Mouse (Mus musculus) heart, adult 9 months (tissue): ENCODE data around the gene Zfp658.

Experiments used
- DNase-seq, 2 experiments: peaks; one replicate each; pipeline ENCODE4 v3.0.0; 2022; ENCODE audit warnings: low spot score in 2 of 2

The Zfp658 gene

DNA sequence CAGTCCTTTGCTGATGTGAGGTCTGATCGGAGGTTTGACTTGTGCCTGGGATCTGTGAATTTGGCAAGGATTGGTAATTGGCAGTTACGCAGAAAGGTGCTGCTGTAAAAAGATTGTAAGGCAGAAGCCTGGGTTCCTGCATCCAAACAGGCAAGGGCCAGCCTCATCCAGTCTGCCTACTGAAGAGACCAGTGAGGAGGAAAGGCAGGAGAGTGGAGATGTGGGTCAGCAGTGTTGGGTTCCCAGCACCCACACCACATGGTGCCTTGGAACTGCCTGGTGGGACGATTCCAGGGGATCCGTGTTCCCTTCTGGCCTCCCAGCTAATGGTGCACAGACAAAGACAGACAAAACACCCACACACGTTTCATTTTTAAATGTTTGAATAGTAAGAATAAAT is 18.5 kb downstream of the Zfp658 start:
- DNase-seq: no peak

DNA sequence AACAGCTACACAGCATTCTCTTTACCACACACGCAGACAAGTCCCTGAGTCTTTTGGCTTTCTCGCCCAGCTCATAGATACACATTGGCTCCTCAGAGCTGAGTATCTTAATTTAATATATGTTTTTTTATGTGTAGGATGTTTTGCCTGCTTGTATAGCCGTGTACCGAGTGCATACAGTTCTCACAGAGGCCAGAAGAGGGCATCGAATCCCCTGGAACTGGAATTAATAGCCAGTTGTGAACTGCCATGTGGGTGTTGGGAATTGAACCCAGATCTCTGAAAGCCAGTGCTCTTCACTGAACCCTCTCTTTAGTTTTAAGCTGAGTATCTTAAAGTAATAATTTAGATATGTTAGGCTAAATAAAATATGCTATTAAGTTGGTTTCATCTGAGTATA is 22.7 kb downstream of the Zfp658 start:
- no peak for DNase-seq

DNA sequence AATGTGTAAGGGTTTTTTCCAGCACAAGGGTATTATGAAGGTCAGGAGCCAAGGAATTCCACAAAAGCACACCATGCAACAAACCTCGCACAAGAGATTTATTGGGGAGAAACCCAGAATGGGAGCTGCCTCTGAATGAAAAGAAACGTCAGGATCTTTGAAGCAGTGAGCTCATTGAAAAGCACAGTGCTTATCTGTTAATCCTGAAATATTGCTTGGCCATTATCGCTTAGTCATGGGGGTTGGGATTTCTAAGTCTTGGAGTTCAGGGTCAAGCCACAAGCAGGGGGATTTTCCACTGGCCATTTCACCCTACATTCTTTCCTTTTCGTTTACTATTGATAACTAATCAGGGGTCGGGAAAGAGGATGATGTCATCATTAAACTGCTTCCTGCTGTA is 39.8 kb downstream of the Zfp658 start:
- DNase-seq: no peak

DNA sequence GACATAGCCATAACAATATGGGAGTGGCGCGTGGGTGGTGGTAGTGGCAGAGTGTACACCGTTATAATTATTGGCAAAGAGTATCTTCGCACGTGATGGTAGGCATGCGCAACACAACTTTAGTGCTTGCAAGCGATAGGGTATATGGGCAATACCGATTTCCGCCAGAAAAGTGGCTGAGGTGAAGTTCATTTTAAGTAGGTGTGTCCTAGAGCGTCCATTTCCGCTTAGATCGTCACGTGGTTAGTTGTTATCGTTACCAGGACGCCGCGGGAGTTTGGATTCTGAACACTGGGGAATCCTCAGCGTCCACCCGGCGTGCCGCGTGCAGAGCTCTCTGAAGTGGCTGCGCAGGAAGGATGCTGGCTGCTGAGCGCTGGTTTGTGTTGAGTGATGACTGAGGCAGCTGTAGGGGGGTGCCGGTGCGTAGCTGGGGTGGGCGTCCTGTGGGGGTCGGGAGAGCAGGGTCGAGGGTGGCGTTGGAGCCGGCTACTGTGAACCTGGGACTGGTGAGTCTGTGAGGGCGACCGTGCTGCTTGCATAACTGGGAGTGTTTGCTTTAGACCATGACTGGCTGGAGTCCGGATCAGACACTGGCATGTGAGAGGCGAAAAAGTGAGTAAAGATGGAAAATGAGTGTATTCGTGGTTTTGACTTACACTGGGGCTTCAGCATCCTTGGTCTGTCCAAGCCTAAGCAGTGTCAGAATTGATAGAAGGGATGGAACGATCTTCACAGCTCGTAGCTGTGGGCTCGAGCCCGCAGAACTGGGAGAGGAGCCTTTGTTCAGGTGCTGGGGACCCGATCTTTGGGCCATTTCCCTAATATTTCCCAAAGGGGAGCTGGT is 45.1 kb downstream of the Zfp658 start, which contains the start of gene Zfp819:
Zfp819 (plus strand) TSS at position 274 of the 847 bp plus-strand sequence.
- DNase-seq: peak; percentile 4 to 21

DNA sequence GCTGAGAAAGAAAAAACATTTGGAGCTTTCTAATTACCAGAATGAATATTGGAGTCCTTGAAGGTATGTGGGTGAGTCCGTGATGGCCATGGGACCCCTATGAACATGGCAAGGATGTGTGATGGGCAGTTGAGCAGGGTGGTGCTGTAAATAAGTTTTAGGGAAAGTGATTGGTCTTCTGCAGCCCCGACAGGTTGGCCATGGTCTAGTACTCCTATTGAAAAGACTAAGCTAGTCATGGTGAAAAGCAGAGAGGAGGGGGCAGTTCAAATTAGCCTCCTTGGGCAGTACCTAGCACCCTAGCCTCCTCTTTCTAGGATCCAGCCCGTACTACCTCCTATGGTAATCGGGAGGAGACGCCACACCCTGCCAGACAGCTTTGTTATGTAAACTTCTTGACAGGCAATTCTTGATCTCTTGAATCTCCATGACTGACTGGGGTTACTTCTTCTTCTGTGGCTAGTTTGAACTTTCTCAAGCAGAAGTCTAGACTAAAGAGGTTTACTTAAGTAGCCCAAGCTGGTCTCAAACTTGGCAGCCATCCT is 45.8 kb downstream of the Zfp658 start:
- DNase-seq: no peak

DNA sequence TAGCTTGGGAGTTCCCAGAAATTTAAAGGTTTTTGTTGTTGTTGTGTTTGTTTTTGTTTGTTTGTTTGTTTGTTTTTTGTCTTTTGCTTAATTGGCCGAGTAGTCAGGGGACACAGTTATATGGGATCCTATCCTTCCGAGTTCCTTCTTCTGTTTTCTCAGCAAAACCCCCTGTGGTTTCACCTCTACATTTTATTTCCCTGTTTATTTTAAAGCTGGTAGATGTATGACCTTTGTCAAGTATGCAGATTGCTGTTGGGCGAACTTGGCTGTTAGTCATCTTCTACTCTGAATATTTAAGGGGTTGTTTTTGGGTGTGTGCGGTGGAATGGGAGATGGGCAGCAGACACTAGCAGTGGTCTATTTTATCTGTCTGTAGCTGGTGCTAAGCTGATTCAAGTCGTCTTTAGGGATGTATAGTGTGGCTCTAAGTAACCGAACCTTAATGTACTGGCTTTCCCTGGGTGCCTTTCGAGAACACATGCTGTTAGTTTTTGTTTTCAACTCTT is 46.3 kb downstream of the Zfp658 start:
- no peak for DNase-seq

DNA sequence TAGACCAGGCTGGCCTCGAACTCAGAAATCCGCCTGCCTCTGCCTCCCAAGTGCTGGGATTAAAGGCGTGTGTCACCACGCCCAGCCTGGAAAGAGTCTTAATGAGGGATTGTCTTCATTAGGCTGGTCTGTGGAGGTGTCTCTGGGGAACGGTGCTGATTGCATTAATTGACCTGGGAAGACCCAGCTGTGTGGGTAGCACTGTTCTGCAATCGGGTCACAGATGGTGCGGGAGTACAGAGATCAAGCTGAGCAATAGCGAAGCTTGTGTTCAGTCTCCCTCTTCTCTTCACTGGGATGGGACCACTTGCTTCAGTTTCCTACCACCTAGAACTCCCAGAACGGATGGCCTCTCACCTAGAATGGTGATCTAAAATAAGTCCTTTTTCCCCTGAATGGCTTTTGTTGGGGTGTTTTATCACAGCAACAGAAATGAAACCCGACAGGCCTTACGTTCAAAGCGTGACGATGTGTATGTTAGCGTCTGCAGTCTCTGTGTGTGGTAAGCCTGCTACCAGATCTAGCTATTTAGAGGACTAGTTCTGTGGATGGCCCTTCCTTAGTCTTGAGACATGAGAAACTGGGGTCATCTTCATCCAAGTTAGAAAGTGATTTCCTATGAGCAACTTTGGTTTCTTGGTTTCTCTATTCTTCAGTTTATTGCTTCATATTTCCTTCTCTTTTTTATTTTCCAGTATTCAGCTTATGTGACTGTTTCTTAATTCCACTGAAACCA is 51.9 kb downstream of the Zfp658 start:
- DNase-seq: no peak

DNA sequence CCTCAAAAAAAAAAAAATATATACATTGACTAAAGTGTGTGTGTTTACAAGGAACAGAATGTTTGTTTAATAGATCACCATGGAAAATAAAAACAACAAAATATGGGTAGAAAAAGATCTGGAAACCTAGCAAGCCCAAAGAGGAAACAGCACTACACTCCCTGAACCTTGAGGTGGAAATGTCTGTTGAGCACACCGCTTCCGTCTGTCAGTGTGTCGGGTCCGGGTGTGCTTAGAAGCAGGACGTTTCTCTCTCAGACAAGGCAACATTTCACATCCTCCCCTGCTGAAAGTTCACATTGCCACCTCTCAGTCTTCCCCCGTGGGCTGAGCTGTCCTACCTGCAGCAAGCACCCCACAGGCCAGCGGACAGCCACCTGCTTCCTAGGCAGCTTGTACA is 60.9 kb downstream of the Zfp658 start:
- no peak for DNase-seq

DNA sequence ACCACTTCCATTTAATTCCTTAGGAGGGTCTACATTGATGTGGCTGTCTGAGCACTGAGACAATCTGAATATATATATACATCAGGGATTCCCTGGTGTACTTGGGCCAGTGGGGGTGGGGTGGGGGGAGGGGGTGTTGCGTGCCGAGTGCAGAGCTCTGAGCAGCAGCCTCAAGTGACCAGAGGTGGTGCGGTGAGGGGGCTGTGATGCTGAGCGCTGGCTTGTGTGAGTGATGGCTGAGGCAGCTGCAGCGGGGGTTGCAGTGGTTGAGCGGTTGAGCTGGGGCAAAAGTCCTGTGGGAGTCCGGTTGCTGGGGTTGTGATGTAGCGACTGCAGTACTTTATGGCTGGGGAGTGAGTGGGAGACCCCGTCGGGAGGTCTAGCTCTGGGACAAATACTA is 61.8 kb downstream of the Zfp658 start:
- DNase-seq: no peak
